Mouse (Mus musculus) kidney, embryonic 14.5 days (tissue): ENCODE measurements around the gene Yars2. TPM values are rescaled to one million over a fixed set of nuclear protein-coding genes. Genes with fewer than 3 reads are reported as not detected.

ENCODE experiments used
- polyA plus RNA-seq: library from polyadenylated mRNA; unstranded; fragments of >200 nt; fragmentation: Nextera tagmentation; extraction: Ambion mirVana; gene quantifications from 2 replicates; pipeline ENCODE4 v1.2.1, GENCODE M21; 2014

Gene Yars2
- polyA plus RNA-seq, 1 experiment from 2014 or later: 52.0 TPM

Other genes with a start within 250 kb of the Yars2 start
- gene Pkp2, start 89.6 kb upstream of the Yars2 start, polyA plus RNA-seq: 6.2 and 10.1 TPM in 2 replicates
- gene Dnm1l, start 56.0 kb downstream of the Yars2 start, polyA plus RNA-seq: 53.6 and 61.9 TPM in 2 replicates